Mouse (Mus musculus) v-Abl transformed pro-B cells (cell line): Measurements from ENCODE around the gene Gtpbp3.
"Not testable (repeated sequence)": the region's sequence is repeated elsewhere in the genome, so short reads cannot be mapped to it uniquely, and the experiment has no call there.

Source experiments
- in situ Hi-C, 2 experiments: fragments of 400-800 bp; cut with MboI; formaldehyde crosslinking; loops; one replicate each; pipeline ENCODE4 v1.15.1; 2025; ENCODE audit not compliant: unreplicated experiment in 2 of 2

Gtpbp3 gene

GRCm38 (mm10) chr8:71496481-71496880 lies 8.6 kb downstream of the Gtpbp3 start:
- in situ Hi-C loops = no loop called here

- in situ Hi-C loops = no loop called here
Measured at GRCm38 (mm10) chr8:71497077-71497645, 9.3 kb downstream of the Gtpbp3 start.

DNA sequence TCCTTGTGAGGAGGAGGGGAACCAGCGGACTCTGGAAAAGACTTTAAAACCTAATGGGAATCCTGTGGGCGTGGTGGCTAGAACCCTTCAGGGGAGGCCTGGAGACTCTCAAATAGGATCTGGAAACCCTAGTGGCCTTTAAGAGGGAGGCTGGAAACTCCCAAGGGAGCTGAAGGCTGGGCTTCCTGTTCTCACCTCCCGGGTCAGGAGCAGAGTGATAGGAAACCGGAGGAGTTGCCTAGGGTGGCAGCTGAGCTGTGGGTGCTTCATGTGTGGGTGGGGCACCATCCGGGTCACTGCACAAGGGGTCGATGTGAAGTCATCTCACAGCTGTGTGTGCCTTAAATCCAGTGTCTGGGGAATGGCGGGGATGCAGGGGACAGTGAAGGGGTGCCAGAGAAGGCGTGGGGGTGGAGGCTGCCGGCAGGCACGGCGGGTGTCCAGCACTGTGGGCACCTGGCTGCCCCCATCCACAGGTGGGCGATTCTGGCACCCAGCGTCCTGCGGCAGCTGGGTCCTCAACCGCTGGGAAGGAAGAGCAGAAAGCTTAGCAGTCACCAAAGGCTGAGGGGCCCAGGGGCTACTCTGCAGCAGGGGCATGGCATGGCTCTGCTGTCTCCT lies 10.1 kb downstream of the Gtpbp3 start:
- in situ Hi-C loops = no loop called here

DNA sequence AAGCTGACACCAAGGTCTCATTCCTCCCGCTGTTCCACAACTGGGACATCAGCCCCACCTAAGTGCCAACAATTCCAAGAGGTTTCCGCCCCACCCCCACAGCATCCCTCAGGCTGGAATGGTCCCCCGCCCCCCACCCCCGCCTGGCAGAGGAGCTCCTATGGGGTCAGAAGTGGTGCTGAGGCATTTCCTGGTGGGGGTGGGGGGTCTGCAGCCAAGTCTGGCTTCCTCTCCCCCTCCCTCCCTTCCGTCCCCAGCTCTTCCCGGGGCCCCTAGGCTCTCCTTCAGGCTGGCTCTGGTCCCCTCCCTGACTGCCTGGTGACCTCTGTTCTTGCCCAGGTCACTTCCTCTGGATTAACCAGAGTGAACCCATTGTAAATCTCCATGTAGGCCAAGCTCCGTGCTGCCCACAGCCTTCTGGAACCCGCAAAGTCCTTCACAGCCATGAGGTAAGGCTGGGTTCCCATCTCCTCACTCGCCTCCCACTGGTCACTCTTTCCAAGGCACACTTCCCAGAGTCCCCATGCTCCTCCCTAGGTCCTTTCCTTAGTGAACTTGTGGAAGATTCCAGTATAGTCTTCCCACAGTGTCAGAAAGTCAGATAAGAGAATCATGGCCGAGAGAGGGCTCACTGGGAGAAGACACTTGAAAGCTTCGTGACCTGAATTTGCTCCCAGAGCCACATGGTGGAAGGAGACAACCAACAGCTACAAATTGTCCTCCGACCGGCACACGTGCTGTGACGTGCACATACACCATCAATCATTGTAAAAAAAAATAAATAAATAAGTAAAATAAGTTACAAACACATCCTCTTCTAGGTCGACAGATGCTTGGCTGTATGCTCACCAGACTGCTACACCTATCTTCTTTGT lies 11.2 kb downstream of the Gtpbp3 start:
- in situ Hi-C loops = no loop called here

- in situ Hi-C loops = no loop called here
Measured at GRCm38 (mm10) chr8:71504349-71504748, 16.4 kb downstream of the Gtpbp3 start.

- in situ Hi-C loops = no loop called here
Measured at GRCm38 (mm10) chr8:71505326-71505725, 17.4 kb downstream of the Gtpbp3 start.

DNA sequence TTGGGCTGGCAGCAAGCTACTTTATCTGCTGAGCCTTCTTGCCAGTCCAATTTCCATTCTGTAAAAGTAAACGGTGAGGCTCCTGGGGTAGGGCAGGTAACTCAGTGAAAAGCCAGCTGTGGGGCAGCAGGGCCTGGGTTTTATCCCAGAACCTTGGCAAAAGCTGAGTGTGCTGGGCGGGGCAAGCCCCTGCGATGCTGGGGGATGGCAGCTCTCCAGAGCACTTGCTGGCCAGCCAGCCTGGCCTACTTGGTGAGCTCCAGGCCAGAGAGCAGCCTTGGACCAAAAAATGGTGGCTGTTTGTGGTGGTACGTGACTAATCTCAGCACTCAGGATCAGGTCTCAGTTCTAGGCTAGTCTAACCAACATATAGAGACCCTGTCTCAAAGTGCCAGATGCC lies 18.1 kb downstream of the Gtpbp3 start:
- in situ Hi-C loops = no loop called here

GRCm38 (mm10) chr8:71507589-71508104 lies 19.7 kb downstream of the Gtpbp3 start:
- in situ Hi-C loops = no loop called here

DNA sequence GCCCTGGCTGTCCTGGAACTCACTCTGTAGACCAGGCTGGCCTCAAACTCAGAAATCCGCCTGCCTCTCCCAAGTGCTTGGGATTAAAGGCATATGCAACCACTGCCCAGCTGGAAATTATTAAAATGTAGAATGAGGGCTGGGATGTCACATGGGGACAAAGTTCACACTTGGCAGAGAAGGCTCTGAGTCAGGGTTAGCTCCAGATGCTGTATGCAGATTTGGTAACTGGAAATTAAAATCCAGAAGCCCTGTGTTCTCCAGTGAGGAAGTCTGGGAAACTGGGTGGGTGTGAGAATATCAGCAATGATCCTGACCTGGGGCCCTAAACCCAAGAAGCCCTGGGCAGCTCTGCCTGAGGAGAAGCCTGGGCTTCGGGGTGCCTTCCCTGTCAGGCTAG lies 21.4 kb downstream of the Gtpbp3 start:
- in situ Hi-C loops = no loop called here

DNA sequence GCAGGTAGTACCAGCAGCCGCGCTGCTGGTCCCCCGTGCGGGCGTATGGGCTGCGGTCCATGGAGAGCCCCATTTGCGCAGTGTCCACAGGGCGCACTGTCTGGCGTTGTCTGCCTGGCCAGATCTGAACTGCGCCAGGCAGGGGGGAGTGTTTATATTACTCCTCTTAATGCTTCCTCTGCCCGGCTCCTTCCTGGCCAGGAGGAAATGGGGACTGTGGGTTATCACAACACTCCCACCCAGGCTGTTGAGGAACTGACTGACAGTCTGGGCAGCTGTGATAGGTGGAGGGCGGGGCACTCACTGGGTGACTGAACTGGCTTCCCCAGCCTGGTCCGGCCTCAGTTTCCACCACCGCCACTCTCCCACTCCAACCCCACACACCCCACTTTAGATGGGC lies 23.7 kb downstream of the Gtpbp3 start, which contains the start of gene Plvap:
Gene Plvap, minus strand, starts transcription at position 109 of the 400 bp plus-strand sequence.
- in situ Hi-C loops = no loop called here

GRCm38 (mm10) chr8:71513018-71513754 lies 25.3 kb downstream of the Gtpbp3 start:
- in situ Hi-C loops = no loop called here

DNA sequence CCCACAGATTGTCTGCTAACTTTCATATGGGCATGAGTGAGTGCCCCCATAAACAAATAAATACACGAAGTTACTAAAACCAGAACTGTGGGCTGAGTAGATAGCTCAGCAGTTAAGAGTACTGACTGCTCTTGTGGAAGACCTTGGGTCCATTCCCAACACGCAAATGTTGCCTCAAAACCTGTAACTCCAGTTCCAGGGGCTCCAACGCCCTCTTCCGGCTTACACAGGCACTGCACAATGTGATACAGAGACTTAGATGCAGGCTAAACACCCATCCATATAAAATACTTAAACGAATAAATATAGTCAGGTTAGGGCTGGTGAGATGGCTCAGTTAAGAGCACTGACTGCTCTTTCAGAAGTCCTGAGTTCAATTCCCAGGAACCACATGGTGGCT lies 27.1 kb downstream of the Gtpbp3 start:
- in situ Hi-C loops = no loop called here

- in situ Hi-C loops = no loop called here
Measured at GRCm38 (mm10) chr8:71516786-71517185, 28.9 kb downstream of the Gtpbp3 start.

- in situ Hi-C loops = not testable (repeated sequence)
Measured at GRCm38 (mm10) chr8:71519037-71519825, 31.3 kb downstream of the Gtpbp3 start.

DNA sequence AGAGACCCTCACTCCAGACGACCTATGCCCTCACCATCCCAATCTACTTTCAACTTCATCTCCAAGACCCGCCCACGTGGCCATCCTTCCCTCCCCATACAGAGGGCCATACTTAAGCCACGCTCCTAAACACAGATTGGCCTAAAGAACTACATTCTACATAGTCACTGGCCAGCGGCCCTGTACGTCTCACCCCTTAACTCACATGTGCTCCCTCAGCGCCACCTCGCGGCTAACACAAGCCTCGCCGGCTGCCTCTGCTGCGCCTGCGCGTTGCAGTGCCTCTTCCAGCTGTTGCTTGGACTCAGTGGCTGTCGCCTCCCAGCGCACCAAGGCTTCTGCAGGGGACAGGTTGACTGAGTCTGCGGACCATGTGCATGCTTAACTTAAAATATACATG lies 33.7 kb downstream of the Gtpbp3 start:
- in situ Hi-C loops = loop anchor here (5.0 kb wide), 1 partner anchor 79 kb away; no protein-coding TSS in a partner anchor

DNA sequence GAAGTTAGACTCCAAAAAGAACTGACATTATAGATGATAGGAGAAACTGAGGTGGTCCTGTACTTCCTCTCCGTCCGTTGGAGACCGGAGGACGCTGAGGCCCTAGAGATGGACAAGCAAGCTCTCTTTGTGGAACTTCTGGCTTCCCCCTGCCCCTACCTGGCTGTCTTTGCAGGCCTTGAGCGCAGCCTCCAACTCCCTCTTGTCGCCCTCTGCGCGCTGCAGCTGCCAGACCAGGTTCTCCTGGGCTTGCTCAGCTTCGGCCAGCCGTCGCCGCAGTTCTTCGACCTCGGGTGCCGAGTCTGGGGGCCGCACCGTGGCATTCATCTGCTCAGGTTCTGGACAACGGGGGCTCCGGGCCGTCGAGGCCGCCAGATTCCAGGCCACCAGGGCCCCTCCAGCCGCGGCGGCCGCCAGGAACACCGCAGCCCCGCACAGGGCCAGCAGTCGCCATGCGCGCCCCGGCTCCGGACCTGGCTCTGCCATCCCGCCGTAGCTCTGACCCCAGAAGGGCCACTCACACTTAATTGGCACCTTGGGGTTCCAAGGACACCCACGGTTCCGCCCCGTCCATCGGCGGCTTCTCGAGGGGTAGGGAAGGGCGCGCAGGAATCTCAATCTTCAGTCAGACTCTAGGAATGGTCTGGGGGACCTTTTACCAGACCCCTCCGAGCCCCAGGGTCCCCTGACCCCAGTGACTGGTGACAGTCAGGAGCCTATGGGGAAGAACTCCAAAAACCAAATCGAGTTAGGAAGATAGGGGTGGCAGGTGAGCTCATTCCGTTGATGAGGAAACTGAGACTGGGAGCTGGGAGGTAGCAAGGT lies 37.5 kb downstream of the Gtpbp3 start, which contains the start of gene Ccdc194:
Gene Ccdc194, minus strand, starts transcription at position 486 of the 825 bp plus-strand sequence.
- in situ Hi-C loops = no loop called here

DNA sequence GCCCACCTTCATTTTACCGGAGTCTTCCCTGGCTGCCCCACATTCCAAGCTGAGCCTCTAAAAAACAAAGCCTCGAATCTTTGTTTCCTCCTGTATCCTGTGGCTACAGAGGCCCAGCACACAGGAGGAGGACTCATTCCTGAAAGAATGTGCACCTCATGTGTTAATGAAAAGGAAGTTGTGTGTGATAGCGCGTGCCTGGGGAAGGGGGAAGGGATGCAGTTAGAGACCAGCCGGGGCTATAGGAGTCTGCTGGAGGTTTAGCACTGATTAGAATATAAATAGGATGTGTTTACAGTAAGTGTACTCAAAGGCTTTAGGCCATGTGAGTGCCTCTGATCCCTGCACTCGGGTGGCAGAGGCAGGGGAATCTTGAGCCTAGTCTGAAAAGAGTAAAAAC lies 38.4 kb downstream of the Gtpbp3 start:
- in situ Hi-C loops = no loop called here

- in situ Hi-C loops = no loop called here
Measured at GRCm38 (mm10) chr8:71527162-71527870, 39.4 kb downstream of the Gtpbp3 start.
